Mouse (Mus musculus) adrenal gland, postnatal 4 days (tissue): ENCODE measurements around the gene S1pr2. TPM values are rescaled to one million over a fixed set of nuclear protein-coding genes. Genes with fewer than 3 reads are reported as not detected.

ENCODE experiments used
- microRNA-seq: library from miRNA; unstranded; fragments of <30 nt; microRNA quantifications from one replicate; pipeline ENCODE4 v1.2.0, GENCODE M21; 2021
- total RNA-seq, 2 experiments: library from RNA; stranded (reverse); gene quantifications; 2 replicates each; pipeline ENCODE4 v1.2.3; 2021

Gene S1pr2
- total RNA-seq, 2 experiments from 2014 or later: 12.2 to 17.0 TPM

Small RNA genes lying within 50 kb of the gene (microRNA-seq; reads per million reads assigned to microRNA genes)
- gene Mir7081: 2.4 reads per million

Other genes with a start within 250 kb of the S1pr2 start
- 1 to 10 TPM; 6.5 to 8.5 TPM for gene Olfm2, start 230.4 kb downstream of the S1pr2 start, total RNA-seq
- 100 to 1,000 TPM; 233 TPM for gene Col5a3, start 161.7 kb downstream of the S1pr2 start, total RNA-seq
- not detected for gene Rdh8, start 158.3 kb downstream of the S1pr2 start, total RNA-seq
- gene A230050P20Rik, start 108.1 kb downstream of the S1pr2 start, total RNA-seq: 10 to 100 TPM; 34.4 to 43.7 TPM
- gene Angptl6, start 97.1 kb downstream of the S1pr2 start, total RNA-seq: 1 to 10 TPM; 2.7 to 3.2 TPM
- gene Ppan, start 88.6 kb downstream of the S1pr2 start, total RNA-seq: 10 to 100 TPM; 47.4 to 53.4 TPM
- gene Eif3g, start 78.2 kb downstream of the S1pr2 start, total RNA-seq: 100 to 1,000 TPM; 177 TPM
- 10 to 100 TPM; 71.8 to 89.6 TPM for gene Dnmt1, start 16.9 kb downstream of the S1pr2 start, total RNA-seq
- 10 to 100 TPM; 96.9 to 97.0 TPM for gene Mrpl4, start 26.0 kb upstream of the S1pr2 start, total RNA-seq
- 10 to 100 TPM in 1 of 2 experiments, 1 to 10 TPM in 1; 10.0 to 11.7 TPM for gene Icam1, start 39.2 kb upstream of the S1pr2 start, total RNA-seq
- 1 to 10 TPM; 3.8 to 4.5 TPM for gene Icam4, start 52.6 kb upstream of the S1pr2 start, total RNA-seq
- gene Icam5, start 55.3 kb upstream of the S1pr2 start, total RNA-seq: 1 to 10 TPM in 1 of 2 experiments, under 1 TPM in 1; 0.81 to 1.3 TPM
- gene Zglp1, start 90.3 kb upstream of the S1pr2 start, total RNA-seq: not detected
- gene Gm49373, start 96.3 kb upstream of the S1pr2 start, total RNA-seq: under 1 TPM in 1 of 2 experiments, not detected in 1; 0.64 TPM
- gene Fdx1l, start 96.8 kb upstream of the S1pr2 start, total RNA-seq: 10 to 100 TPM; 32.9 to 37.7 TPM
- 1 to 10 TPM; 3.1 to 3.9 TPM for gene Gm38431, start 115.2 kb upstream of the S1pr2 start, total RNA-seq
- 10 to 100 TPM; 67.0 to 68.4 TPM for gene Raver1, start 115.2 kb upstream of the S1pr2 start, total RNA-seq
- 10 to 100 TPM; 18.9 to 19.2 TPM for gene Tyk2, start 154.5 kb upstream of the S1pr2 start, total RNA-seq
- 100 to 1,000 TPM; 174 to 190 TPM for gene Cdc37, start 173.2 kb upstream of the S1pr2 start, total RNA-seq
- 10 to 100 TPM in 1 of 2 experiments, 1 to 10 TPM in 1; 9.7 to 10.6 TPM for gene Pde4a, start 188.9 kb upstream of the S1pr2 start, total RNA-seq